Mouse (Mus musculus): ENCODE data around the gene Iba57.
"Not testable (repeated sequence)": the region's sequence is repeated elsewhere in the genome, so short reads cannot be mapped to it uniquely, and the experiment has no call there.

The Iba57 gene

GRCm38 (mm10) chr11:59163255-59164236, at the start of gene Iba57:
Gene Iba57, minus strand, starts transcription at chr11:59163739.
- peak; percentile 94 to 98 for DNase-seq (ENCODE audit: low spot score in 2 of 2)

DNA sequence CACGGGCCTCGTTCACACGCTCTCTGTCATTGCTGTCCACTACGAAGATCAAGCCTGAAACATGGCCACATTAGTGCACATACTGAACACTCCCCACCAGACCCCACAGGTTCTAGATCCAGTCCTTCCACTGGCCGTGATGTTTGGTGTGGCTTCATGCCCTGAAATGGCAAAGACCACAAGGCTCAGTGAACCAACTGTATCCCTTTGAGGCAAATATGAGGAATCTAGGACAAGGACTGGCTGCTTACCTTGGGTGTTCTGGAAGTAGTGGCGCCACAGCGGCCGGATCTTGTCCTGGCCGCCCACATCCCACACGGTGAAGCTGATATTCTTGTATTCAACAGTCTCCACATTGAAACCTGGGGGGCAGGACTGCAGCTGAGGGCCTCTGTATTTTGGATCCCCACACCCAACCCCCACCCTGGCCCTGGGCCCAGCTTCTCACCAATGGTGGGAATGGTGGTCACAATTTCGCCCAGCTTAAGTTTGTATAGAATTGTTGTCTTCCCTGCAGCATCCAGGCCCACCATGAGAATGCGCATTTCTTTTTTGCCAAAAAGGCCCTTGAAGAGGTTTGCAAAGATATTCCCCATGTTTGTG, 49.5 kb upstream of the Iba57 start:
- DNase-seq (ENCODE audit: low spot score in 2 of 2), result no peak

GRCm38 (mm10) chr11:59212320-59212719, 48.8 kb upstream of the Iba57 start:
- DNase-seq (ENCODE audit: low spot score in 2 of 2), result peak in 1 of 2 experiments; percentile 10

DNA sequence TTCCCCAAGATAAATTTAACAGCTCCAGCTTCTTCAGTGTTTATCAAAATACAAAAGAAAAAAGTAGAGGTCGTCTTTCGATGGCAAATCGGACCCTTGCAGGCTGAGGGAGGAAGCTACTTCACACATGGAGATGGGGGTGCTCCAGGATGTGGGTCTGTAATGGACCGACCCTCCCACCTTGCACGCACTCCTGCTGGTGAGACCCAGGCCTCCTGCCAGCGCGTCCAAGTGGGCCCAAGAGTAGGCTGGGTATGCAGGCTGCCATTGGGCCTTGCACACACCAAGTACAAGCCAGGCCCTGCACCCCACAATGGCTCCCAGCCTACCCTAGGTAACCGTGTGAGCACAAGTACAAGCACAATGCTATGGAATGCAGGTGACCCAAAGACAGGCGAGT, 48.0 kb upstream of the Iba57 start:
- DNase-seq (ENCODE audit: low spot score in 2 of 2), result not testable (repeated sequence)

DNA sequence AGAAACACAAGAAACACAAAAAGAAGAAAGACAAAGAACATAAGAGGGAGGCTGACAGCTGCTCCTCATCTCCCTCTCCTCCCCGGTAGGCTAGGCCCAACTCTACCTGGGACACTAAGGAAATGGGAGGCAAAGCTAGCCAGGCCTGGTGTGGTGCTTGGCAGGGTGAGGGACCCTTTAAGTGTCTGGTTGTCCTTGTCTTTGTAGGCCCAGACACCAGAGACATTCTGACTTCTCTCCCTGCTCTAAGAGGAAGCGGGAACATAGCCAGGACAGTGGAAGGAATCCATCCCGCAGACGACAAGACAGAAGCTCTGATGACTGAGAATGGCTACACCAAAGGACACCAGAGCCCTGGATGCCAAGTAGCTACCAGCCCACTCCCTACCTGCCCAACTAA, 46.5 kb upstream of the Iba57 start:
- DNase-seq (ENCODE audit: low spot score in 2 of 2), result no peak

- DNase-seq (ENCODE audit: low spot score in 2 of 2), result no peak
Measured at GRCm38 (mm10) chr11:59209580-59209979, 46.0 kb upstream of the Iba57 start.

GRCm38 (mm10) chr11:59209003-59209441, 45.5 kb upstream of the Iba57 start:
- peak; percentile 39 to 43 for DNase-seq (ENCODE audit: low spot score in 2 of 2)

- DNase-seq (ENCODE audit: low spot score in 2 of 2), result peak; percentile 80 to 86
Measured at GRCm38 (mm10) chr11:59208153-59208831, 44.8 kb upstream of the Iba57 start, which contains the start of gene 2310033P09Rik. Gene 2310033P09Rik, plus strand, starts transcription at chr11:59208321.

GRCm38 (mm10) chr11:59202081-59202995, 38.8 kb upstream of the Iba57 start, which contains the start of gene Mrpl55:
Gene Mrpl55, plus strand, starts transcription at chr11:59202486.
- DNase-seq (ENCODE audit: low spot score in 2 of 2), result peak; percentile 84 to 92

- DNase-seq (ENCODE audit: low spot score in 2 of 2), result no peak
Measured at GRCm38 (mm10) chr11:59201216-59202002, 37.9 kb upstream of the Iba57 start.

GRCm38 (mm10) chr11:59196230-59196629, 32.7 kb upstream of the Iba57 start:
- DNase-seq (ENCODE audit: low spot score in 2 of 2), result no peak

GRCm38 (mm10) chr11:59192059-59192386, 28.5 kb upstream of the Iba57 start, which contains the start of gene Guk1:
Gene Guk1, minus strand, starts transcription at chr11:59192212.
- no peak for DNase-seq (ENCODE audit: low spot score in 2 of 2)

DNA sequence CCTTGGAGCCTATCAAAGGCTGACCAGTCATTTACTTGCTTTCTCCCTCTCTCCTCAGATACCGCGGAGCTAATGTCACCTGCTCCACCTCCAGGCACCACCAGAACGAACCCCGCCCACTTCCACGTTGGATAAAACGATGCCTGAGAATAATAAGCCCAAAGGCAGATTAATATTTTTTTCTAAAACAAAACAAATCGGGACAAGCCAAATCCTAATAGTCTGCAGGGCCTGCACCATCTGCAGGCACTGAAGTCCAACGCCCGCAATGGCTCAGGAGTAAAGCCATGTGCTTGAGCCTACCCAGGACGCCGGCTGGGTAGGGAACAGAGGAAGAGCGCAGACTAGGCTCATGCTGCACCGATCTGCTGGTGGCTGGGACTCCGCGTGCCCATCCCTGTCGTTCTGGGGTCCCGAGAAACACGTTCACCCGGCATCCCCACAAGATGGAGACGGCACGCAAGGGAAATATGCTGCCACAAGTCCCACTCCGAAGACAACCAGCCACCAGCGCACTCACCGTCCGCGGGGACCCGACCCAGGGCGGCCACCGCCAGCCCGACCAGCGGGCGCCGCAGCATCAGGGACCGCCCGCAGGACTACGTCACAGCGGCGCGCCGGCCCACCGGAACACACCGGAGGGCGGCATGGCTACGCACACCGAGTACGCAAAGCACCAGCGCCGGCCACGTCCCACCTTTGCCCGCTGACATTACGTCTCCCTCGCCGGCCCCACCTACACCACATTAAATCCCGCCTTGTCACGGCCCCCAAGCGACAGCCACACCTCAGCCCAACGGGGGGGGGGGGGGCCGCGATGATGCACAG, 27.9 kb upstream of the Iba57 start:
- peak; percentile 81 to 84 for DNase-seq (ENCODE audit: low spot score in 2 of 2)

- DNase-seq (ENCODE audit: low spot score in 2 of 2), result no peak
Measured at GRCm38 (mm10) chr11:59187706-59188105, 24.2 kb upstream of the Iba57 start.

- DNase-seq (ENCODE audit: low spot score in 2 of 2), result no peak
Measured at GRCm38 (mm10) chr11:59185490-59185889, 22.0 kb upstream of the Iba57 start.

GRCm38 (mm10) chr11:59183821-59184220, 20.3 kb upstream of the Iba57 start:
- DNase-seq (ENCODE audit: low spot score in 2 of 2), result peak in 1 of 2 experiments; percentile 19

- no peak for DNase-seq (ENCODE audit: low spot score in 2 of 2)
Measured at GRCm38 (mm10) chr11:59182864-59183331, 19.4 kb upstream of the Iba57 start, which contains the start of gene Gjc2. Gene Gjc2, minus strand, starts transcription at chr11:59183213.

DNA sequence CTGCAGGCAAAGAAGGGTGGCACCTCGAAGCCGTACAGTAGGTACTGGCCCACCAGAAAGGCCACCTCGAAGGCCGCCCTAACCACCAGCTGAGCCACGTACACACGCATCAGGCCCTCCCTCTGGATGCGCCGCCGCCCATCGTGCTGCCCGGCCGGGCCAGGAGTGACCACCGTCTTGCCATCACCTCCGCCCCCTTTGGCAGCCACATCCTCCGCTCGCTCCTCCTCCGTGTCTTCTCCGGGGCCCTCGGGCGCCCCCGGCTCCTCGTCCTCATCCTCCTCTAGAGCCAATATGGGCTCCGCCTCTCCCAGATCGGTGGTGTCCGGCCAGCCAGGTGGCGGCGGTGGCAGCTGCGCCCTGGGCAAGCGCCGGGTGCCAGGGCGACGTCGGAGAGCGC, 13.4 kb upstream of the Iba57 start:
- DNase-seq (ENCODE audit: low spot score in 2 of 2), result no peak

DNA sequence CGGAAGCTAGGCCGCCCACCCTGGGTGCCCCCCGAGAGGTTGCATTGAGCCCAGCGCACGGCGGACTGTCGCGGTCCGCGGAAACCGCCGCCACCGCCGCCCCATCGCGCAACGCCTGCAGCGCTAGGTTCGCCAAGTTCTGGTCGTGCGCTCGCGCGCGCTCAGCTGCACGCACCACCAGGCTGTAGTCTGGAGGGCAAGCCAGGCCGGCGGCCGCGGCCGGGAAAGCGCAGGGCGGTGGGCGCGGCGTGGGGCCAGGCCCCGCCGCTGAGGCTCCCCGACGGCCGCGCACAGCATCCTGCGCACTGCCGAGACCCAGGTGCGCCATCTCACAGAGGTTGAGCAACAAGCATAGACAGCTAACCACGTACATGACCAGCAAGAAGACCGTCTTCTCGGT, 12.9 kb upstream of the Iba57 start:
- DNase-seq (ENCODE audit: low spot score in 2 of 2), result no peak

All from thymus, postnatal 10 days (tissue).